Mouse (Mus musculus): ENCODE results near the gene Elavl1. TPM values are rescaled to one million over a fixed set of nuclear protein-coding genes. Genes with fewer than 3 reads are reported as not detected.

Gene Elavl1
- total RNA-seq, 4 experiments from 2014 or later = 50.2 to 59.6 (median 53.7) TPM

DNA sequence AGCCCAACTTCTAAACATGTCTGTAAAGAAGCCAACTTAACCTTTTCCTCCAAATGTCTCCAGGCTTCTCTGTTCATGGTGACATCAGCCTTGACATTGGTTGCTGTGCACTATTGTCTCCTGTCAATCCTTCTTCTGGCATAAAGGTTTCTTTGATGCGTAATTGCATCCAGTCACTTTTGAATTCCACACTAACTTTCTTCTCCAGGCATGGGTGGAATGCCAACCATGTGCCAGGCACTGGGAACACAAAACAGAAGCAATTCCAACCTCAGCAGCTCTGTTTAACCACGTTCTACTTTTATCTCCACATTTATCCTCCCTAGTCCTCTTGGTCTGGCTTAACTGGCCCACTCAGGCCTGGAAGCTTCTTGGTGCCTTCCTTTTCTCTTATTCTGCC, 4.2 kb downstream of the Elavl1 start:
- no peak for DNase-seq (ENCODE audit: low spot score)

DNA sequence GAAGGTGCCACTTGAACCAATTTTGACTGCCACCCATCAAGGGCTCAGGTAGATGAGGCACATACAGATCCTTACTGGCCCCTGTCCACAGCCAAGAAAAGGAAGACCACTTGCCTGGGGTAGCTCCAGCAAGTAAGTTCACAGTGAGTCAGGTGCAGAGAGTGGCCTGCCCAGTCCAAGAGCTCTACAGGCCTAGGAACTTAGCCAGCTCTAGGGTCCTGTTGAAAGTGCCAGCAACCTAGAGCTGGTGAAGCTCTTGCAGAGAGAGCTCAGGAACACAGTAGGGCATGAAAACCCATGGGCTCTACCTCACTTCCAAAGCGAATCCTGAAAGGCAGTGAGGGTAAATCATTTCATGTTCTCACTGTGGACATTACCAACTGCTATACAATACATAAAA, 4.8 kb downstream of the Elavl1 start:
- DNase-seq (ENCODE audit: low spot score) = no peak

DNA sequence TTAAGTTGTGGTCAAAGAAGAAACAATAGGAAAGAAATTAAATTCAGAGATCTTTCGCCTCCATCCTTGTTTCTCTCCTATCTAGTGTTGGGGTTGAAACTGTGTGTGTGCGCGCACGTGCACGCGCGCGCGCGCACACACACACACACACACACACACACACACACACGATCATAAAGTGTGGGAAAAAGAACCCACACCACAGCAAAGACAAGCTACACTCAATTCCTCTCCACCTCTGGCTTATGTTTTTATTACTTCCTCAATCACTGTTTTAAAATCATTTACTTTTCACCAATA, 5.7 kb downstream of the Elavl1 start:
- no peak for DNase-seq (ENCODE audit: low spot score)

DNA sequence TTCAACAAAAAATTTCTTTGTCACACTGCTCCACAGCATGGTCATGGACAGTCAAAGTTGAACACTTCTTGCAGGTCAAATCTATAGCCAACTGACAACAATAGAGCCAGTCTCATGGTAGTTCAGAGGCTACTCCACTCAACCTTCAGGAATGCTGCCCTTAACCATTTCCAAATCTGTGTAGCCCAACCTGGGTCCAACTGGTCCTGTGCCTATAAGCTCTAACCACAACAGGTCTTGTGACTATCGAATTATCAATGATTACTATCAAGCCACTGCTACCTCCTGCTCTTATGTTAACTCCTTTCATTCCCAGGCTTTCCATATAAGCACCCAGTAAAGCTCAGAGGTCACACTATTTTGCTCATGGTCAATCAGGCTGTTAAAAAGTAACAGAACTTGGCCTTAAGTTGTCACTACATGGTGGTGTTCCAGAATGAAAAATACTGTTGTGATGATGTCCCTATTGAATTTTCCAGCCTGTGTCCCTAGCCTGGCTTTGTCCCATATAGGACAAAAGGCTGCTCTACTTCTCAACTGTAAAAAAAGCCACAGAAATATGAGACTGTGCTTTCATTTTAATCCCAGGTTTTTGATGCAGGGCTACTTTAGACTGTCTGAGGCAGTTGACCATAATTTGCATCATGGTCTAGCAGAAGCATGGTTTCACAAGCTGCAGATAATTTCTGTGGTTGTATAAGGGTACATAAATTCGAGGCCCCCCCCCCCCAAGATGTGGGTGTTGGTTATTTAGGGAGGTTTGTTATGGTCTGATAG, 6.2 kb downstream of the Elavl1 start:
- DNase-seq (ENCODE audit: low spot score) = no peak

DNA sequence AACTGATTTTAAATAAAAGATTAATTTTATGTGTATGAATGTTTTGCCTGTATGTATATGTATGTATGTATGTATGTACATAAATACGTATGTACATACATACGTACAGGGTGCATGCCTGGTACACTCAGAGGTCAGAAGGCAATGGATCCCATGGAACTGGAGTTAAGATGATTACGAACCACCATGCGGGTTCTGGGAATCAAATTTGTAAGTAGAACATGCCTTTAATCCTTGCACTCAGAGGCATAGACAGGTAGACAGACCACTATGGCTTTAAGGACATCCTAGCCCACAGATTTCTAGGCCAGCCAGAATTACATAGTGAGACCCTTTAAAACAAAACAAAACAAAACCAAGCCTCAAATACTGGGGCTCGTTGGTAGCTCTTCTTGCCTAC, 7.1 kb downstream of the Elavl1 start:
- no peak for DNase-seq (ENCODE audit: low spot score)

DNA sequence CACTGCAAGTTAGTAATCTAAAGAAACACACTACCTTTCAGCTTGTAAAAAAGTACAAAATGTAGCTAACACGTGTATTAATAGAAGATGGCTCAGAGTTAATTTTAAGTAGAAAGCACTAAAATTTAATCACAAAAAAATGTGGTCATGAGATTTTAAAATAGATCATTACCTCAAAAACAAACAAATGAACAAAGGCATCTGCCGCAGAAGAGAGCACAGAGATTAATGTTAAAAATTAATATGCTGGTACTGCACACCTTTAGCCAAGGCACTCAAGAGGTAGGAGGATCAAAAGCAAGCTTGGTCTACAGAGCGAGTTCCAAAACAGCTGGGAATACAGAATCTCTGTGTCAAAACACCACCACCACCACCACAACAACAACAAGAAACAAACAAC, 10.4 kb downstream of the Elavl1 start:
- no peak for DNase-seq (ENCODE audit: low spot score)

DNA sequence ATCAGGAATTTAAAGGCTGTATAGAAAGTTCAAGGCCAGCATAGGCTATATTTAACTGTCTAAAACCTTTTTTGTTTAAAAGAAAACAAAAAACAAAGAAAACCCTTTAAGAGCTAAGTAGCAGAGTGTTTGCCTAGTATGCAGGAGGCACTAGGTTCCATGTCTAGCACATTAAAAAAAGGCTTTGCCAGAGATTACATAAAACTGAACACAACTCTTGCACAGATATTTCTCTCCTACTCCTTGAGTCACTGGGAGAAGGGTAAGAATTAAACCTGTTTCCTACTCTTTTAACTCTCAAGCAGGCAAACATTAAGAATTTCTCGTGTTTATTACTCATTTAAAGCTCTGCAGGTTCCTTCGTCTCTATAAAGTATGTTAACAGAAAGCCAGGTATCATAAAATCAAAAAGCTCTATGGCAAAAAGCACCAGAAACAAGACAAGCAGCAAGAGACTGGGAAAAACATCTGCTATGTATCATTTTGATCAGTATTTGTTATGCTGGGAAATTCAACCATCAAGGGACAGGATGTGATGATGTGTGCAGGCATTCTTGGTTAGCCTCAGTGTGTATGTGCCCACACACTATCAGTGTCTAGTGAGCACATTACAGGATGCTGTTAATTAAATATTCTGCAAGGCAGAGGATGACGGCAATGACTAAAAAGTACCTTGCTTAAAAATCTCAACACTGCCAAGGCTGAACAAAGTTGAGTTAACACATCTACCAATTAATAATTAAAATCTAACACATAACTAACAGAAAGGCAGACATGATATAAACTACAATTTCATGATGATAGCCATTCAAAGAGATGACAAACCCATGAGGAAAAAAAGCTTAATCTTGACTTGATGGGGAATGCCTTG, 11.7 kb downstream of the Elavl1 start:
- no peak for DNase-seq (ENCODE audit: low spot score)

DNA sequence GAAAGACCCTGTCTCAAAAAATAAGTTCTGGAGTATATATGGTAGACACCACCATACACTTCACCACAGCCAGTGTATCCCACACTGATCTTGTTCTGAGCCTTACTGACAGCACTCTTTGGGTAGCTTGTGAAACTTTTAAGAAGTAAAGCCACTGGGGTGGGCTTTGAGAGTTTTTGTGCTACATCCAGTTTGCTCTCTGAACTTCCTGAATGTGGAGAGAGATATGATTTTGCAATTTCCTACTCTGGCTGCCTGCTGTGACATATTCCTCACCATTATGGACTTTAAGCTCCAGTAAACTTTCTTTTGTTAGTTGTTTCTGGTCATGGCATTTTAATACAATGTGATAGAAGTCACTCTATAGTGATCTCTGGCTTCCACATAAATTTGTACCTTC, 13.1 kb downstream of the Elavl1 start:
- DNase-seq (ENCODE audit: low spot score) = no peak

DNA sequence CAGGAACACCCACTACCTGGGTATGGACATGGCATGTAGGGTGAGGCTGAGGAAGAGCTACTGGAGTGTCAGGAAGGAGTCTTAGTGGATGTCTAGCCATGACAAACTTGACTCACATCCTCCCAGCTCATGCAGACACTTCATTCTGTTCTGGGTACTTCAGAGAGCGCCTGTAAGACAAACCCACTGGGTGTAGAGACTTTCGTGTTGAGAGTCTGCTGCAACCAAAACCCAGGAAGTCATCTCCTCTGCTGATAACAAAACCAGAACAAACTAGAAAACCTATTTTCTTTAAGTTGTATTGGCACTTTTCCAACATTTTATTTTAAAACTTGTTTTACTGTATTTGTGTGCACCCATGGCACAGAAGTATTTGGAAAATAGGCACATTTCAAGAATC, 19.4 kb downstream of the Elavl1 start:
- no peak for DNase-seq (ENCODE audit: low spot score)

DNA sequence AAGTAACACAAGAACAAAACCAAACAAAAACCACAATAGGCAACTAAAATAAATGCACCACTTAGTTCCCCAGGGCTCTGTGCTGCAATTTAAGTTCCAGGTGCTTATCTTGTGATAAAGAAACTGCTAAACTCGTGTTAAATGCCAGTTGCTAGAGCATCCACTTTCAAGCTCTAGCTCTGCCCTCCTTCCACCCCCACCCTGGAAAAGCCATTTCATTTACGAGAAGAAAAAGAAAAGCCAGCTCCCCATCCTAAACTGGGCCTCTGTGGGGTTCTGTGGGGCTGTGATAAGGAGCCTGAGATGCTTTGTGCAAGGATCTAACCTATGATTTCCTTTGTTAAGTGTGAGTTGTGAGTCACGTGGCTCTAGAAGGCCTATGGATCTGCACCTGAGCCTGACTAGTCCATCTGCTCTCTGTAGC, 21.1 kb downstream of the Elavl1 start:
- DNase-seq (ENCODE audit: low spot score) = no peak

DNA sequence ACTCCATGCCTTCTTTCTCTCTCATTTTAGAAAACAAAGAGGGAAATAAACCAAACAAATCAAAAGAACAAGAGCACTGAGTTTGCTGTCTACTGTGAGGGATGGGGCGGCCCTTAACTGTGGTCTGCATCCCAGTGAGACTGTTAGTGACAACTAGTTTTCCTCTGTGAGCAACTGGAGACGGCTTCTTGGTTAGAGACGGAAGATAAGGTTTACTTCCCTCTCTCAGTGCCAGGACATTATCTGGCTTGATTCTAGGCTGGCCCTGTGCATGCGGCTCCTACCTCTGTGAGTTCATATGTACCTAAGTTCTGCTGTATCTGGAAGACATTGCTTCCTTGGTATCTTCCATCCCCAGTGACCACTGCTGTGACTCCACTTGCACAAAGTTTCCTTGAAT, 27.4 kb downstream of the Elavl1 start:
- DNase-seq (ENCODE audit: low spot score) = no peak

DNA sequence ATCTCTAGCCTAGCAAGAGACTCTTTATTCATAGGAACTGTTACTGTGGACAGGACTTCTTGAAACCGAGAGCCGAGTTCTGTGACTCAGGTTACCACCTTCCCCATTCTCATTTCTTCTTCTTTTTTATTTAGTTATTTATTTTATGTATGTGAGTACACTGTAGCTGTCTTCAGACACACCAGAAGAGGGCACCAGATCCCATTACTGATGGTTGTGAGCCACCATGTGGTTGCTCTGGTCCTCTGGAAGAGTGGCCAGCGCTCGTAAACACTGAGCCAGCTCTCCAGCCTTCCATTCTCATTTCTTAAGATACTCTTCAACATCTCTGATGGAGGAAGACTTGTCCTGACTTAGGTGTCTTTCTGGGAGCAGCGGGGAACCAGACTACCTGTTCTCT, 32.5 kb downstream of the Elavl1 start:
- DNase-seq (ENCODE audit: low spot score) = no peak

DNA sequence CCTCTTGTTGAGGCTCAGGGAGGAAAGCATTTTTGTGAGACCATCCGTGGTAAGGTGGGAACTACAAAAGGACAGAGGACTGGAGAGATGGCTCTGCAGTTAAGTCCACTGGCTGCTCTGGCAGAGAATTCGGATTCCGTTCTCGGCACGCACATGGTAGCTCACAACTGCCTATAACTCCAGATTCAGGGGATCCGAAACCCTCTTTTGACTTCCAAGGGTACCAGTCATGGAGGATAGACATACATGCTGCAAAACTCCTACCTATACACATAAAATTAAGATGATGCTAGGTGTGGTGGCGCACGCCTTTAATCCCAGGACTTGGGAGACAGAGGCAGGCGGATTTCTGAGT, 49.1 kb downstream of the Elavl1 start:
- DNase-seq (ENCODE audit: low spot score) = no peak

DNA sequence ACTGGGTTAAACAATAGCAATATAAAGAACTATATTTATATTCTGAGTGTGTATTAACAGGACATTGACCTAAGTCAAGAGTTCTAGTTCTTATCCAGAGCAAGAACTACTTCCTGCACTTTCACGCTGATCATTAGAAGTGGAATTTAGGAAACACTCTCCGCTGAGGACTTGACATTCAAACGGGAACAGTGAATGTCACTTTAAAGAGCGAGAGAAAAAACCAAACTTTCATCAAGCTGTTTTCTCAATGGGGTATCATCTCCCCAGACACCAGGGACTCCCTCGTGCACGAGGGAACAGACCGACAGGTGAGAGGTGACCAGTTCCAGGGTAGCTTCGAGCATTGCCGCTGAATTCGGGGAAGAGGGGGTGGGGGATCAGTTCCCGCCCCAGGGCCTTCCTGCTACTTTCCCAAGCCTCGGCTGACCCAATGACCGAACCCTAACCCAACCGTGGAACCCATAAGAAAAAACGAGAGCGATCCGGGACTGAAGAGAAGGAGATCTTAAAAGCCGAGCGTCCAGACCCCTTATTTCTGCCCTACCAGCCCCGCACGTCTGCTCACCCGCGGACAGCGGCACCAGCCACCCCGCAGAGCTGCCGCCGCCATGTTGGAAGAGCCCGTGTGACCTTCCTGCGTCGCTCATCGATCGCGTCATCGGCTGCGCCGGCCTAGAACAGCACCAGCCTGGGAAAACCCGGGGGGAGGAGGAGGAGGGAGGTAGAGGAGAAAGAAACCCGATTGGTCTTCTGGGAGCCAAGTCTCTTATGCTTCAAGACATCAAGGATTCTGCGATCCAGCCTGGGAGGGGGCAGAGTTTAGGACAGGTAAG, 49.7 kb downstream of the Elavl1 start, which contains the start of gene Timm44:
TSS of gene Timm44 (minus strand) at position 639 of the 836 bp plus-strand sequence.
- DNase-seq (ENCODE audit: low spot score) = peak; percentile 95

DNA sequence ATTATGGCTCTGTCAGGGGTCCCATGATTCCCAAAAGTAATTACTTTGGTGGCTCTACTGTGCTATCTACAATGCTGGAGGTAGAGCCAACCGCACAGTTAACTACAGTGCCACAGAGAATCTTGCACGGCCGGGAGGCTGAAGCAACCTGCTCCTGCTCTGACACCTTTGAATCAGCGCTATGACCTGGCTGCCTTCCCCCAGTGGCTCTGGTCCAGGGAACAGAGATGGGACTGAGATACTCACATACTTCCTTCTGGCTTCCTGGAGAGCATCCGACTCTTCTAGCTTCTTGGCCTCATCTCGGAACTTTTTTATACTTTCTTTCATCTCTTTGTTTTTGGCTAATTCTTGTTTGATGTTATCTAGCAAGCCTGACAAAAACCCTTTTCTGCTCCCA, 55.6 kb downstream of the Elavl1 start:
- DNase-seq (ENCODE audit: low spot score) = no peak

DNA sequence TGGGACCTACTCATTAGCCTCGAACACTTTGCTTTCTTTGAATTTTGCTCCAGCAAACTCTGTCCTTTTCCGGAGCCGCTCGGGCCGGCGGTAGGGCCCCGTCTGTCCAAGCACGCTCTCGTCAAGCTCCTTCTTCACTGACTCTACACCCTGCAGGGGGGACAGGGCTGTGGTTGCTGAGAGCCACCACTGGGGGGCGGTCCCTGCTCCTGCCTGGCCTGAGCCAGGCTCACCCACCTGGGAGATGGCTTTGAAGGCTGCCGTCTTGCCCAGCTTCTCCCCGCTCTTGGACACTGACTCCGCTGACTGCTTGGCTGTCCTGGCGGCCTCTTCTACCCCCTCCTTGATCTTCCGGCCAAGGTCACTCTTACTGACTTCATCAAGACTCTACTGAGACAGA, 57.6 kb downstream of the Elavl1 start:
- no peak for DNase-seq (ENCODE audit: low spot score)

DNA sequence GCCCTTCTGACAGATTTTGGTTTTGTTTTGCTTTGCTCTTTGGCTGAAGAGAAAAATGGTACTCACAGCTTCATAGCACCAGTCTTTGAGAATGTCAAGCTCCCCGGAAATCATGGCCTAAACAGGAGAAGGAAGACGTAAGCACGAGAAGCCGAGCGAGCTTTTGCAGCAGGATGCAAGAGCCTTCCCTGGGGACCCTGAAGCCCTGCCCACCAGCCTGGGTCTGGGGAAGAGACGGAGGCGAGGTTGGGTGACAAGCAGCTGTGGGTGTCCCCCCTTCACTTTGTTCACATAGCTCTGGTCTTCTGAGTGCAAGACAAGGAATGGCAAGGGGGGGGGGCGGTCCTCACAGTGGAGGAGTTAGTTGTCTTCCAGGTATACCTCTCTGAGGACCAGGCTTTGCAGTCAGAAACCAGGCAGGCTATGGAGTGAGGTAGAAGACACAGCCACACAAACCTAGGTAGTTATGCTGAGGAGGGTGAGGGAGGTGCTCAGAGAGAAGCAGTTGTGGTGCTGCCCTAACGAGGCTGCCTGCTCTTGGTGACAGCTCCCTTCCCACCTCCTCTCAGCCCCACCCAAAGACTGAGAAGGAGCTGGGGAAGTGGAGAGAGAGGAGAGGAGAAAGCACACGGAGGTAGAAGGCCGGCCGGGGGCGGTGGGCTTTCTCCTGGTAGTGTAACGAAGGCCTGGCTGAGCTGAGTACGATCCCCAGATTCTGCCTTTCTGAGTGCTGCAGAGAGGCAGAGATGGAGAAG, 59.9 kb downstream of the Elavl1 start:
- DNase-seq (ENCODE audit: low spot score) = no peak

DNA sequence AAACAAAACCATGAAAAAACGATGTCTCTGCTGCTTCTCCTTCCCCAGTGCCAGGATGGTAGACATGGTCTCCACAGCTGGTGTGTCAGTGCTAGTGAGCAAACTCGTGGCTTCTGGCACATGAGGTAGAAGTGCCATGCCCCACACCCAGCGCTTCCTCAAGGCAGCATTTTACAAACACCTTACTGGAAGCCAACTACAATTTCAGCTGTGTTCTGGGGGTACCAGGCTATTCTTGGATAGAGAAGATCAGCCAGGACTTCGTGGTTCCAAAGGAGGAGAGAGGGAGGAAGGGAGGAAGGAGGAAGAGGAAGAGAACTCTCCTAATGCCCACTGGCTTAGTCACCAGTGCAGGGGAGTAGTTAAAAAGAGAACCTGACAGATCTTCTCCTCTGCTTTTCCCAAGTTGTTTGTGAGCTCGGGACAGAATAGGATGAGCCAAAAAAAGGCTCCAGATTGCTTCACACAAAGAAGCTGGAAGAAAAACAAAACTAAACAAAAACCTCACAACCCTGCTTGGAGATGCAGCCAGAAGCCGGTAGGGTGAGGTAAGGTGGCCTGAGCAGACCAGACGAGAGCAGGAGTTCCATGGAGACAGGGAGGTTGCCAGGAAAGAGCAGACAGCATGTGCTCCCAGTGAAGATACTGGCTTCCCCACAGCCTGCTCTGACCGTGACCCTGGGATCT, 62.0 kb downstream of the Elavl1 start:
- DNase-seq (ENCODE audit: low spot score) = no peak

DNA sequence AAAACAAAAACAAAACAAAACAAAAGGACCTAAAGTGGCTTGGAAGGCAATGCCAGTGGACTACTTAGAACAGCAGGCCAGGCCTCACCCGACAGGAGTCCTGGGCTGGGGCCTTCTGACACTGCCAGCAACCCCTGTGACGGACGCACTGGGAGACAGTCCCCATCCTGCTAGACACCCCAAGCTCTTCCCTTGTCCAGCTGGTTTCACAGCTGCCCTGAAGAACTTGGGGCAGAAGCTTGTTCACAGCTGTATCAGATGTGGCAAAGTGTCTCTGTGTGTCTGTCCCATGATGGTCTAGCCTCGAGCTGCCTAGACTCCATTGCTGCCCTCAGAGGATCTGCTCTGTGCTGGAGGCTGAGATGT, 65.4 kb downstream of the Elavl1 start:
- no peak for DNase-seq (ENCODE audit: low spot score)

DNA sequence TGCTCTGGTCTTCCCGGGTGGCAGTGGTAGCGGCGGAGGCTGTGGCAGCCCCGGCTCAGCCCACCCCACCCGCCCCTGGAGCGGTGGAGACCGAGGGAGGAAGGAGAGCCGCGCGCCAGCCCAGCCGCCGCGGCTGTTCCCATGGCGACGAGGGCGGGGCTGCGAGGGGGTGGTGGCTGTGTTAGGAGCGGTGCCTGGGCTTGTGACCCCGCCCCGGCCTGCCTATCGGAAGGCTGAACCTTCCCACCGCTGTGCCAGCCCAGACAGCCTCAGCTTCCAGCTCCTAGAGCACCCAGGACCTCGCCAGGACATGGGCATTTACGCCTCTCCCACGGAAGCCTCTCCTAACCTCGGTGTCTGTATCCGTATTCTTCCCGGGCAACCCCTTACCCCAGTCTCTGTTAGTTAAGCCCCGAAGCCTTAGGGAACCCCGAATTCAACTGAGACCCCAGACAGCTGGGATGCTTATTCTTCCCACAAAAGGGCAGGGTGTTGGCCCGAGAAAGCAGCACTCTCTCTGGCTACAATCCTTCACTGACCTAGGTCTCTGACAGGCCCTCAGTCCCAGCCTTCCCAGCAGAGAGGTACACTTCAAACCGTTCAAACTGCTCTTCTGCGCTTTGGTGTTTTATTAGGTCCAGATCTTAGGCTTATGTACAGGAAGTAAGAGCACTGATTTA, 65.9 kb downstream of the Elavl1 start, which contains the start of gene Ctxn1:
TSS of gene Ctxn1 (minus strand) at position 150 of the 680 bp plus-strand sequence.
- peak; percentile 90 for DNase-seq (ENCODE audit: low spot score)

Measured in heart, adult 8-10 months (tissue).